Mouse (Mus musculus) olfactory bulb, adult 2 months (tissue): ENCODE results near the gene Map4k3.

Source experiments
- CTCF ChIP-seq: fragments of 200-500 bp; IDR thresholded peaks from 2 replicates; pipeline ENCODE4 v1.5.1; 2012; ENCODE audit warnings: low read depth, mild to moderate bottlenecking, low read length, moderate library complexity; ENCODE audit not compliant: insufficient read depth
- POLR2A ChIP-seq: fragments of 200-500 bp; IDR thresholded peaks from 2 replicates; pipeline ENCODE4 v1.6.1; 2012; ENCODE audit warnings: mild to moderate bottlenecking, low read depth, low read length, moderate library complexity; ENCODE audit not compliant: insufficient read depth

GRCm38 (mm10) chr17:80635794-80636193 is 92.5 kb downstream of the Map4k3 start:
- TF ChIP-seq CTCF = no peak
- no peak for TF ChIP-seq POLR2A
